Comparison of ENCODE assay signal across 7 mouse cellular contexts in the genomic region with DNA sequence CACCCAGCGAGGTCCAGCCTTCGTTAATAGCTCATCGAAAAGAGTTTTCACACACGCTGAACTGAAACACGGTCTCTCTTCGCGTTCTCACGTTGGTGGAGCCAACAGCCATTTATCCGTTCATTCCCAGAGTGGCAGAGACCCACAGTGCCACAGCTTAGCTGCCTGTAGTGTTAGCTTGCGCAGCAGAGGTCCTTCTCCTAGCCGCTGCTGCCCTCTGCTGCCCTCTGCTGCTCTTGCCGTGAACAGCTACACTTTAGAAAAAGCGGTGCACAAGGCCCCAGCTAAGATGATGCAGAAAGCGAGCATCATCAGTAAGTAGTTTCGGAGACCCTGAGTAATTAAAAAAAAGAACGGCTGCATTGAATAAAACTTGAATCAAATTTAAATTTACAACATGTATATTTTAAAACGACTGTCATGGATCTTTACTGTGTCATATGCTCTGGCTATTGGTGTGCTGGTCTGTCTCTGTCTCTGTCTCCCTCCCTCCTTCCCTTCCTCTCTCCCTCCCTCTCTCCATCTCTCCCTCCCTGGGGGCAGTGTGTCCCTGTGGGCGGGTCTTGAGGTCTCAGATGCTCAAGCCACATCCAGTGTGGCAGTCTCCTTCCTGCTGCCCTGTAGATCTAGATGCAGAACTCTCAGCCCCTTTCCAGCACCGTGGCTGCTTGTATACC. TPM values are rescaled to one million over a fixed set of nuclear protein-coding genes. Genes with fewer than 3 reads are reported as not detected.
DNase-seq lines count a peak whose midpoint lies in the region; ATAC-seq and TF ChIP-seq lines count a peak whose summit lies in the region.

No protein-coding gene starts in this region.

- H3K36me3 ChIP-seq in intestine, embryonic 16.5 days (ENCODE audit: control insufficient read depth, insufficient read depth, low read length): no peaks in the 10 kb centered on the region
- H3K36me3 ChIP-seq in midbrain, embryonic 13.5 days: no peaks in the 10 kb centered on the region
- H3K36me3 ChIP-seq in spleen, adult 2 months (ENCODE audit: control insufficient read depth, insufficient read depth, low read length): no peaks in the 10 kb centered on the region

- intact Hi-C loops in left cerebral cortex, postnatal 25 days (cut with DNase I): no loop called here

- H3K4me1 ChIP-seq in intestine, embryonic 16.5 days (ENCODE audit: control insufficient read depth, insufficient read depth, low read length): peaks cover 6% of the 10 kb centered on the region; the same call in 1 of the 2 replicates
- 0 out of 2 replicates have a peak, but pooled peaks cover 3% of the 10 kb centered on the region for H3K4me1 ChIP-seq in midbrain, embryonic 13.5 days (replicated peaks)
- no peaks in the 10 kb centered on the region for H3K4me1 ChIP-seq in spleen, adult 2 months (ENCODE audit: control insufficient read depth, insufficient read depth, insufficient read length)

- no peak overlapping the region for H3K9ac ChIP-seq in intestine, embryonic 16.5 days (ENCODE audit: low read depth, low read length)
- H3K9ac ChIP-seq in midbrain, embryonic 13.5 days (replicated peaks): no peak overlapping the region

- 28% methylated on average over 19 of the region's 19 CpGs for WGBS in intestine, embryonic 16.5 days
- WGBS in midbrain, embryonic 13.5 days: 25% methylated on average over 19 of the region's 19 CpGs
- WGBS in spleen, adult 2 months: 38% methylated on average over 19 of the region's 19 CpGs

- H3K27ac ChIP-seq in intestine, embryonic 16.5 days (ENCODE audit: low read length): no peak overlapping the region
- H3K27ac ChIP-seq in midbrain, embryonic 13.5 days: no peak overlapping the region
- H3K27ac ChIP-seq in spleen, adult 2 months (ENCODE audit: insufficient read depth, low read length): no peak overlapping the region

- peak; percentile 88 for TF ChIP-seq CTCF in spleen, adult 2 months (IDR thresholded peaks at IDR 0.05; ENCODE audit: extremely low read depth, insufficient read depth, insufficient read length, insufficient replicate concordance)

- no peak overlapping the region for H3K4me2 ChIP-seq in intestine, embryonic 16.5 days (ENCODE audit: low read depth, low read length)
- H3K4me2 ChIP-seq in midbrain, embryonic 13.5 days (replicated peaks): peak overlapping the region; percentile 40

- H3K4me3 ChIP-seq in intestine, embryonic 16.5 days (ENCODE audit: low read length): no peak overlapping the region
- H3K4me3 ChIP-seq in midbrain, embryonic 13.5 days (replicated peaks): peak overlapping the region; percentile 12; the same call in 1 of the 2 replicates
- no peak overlapping the region for H3K4me3 ChIP-seq in spleen, adult 2 months (ENCODE audit: extremely low read depth, insufficient read depth, insufficient read length)

- no peak for TF ChIP-seq POLR2A in spleen, adult 2 months (IDR thresholded peaks at IDR 0.05; ENCODE audit: low read depth, low read length)

- no peaks in the 10 kb centered on the region for H3K27me3 ChIP-seq in intestine, embryonic 16.5 days (replicated peaks; ENCODE audit: control insufficient read depth, insufficient read depth, low read length)
- no peaks in the 10 kb centered on the region for H3K27me3 ChIP-seq in midbrain, embryonic 13.5 days
- no peaks in the 10 kb centered on the region for H3K27me3 ChIP-seq in spleen, adult 2 months (ENCODE audit: control insufficient read depth, insufficient read depth, low read length)

- H3K9me3 ChIP-seq in intestine, embryonic 16.5 days (ENCODE audit: control insufficient read depth, low read length): no peaks in the 10 kb centered on the region
- no peaks in the 10 kb centered on the region for H3K9me3 ChIP-seq in midbrain, embryonic 13.5 days

- peak; percentile 66 for ATAC-seq in intestine, embryonic 16.5 days
- ATAC-seq in midbrain, embryonic 13.5 days: peak; percentile 90

- DNase-seq in adipocyte (ENCODE audit: low spot score): peak; percentile 48
- peak; percentile 90 to 92 for DNase-seq in cerebellum, postnatal 25 days
- peak; percentile 86 to 89 for DNase-seq in frontal cortex, postnatal 36 days (ENCODE audit: low spot score in 2 of 2)
- DNase-seq in left cerebral cortex, postnatal 25 days (ENCODE audit: low spot score in 2 of 2): peak; percentile 82 to 91
- DNase-seq in spleen, adult 2 months (ENCODE audit: low read depth in 1 of 2, low spot score in 2 of 2): peak; percentile 26 to 55

RNA-seq across cellular contexts. Expression of gene Tmem144, which starts 38.6 kb away (rescaled TPM):
- polyA plus RNA-seq in intestine, embryonic 16.5 days (2015; fragmentation: Nextera tagmentation; extraction: Ambion mirVana): 16.2 and 25.6 TPM in 2 replicates
- 10 to 100 TPM; 10.5 to 10.8 TPM for total RNA-seq in left cerebral cortex, postnatal 25 days (2021)
- polyA plus RNA-seq in midbrain, embryonic 13.5 days (2015; fragmentation: Nextera tagmentation; extraction: Ambion mirVana): 1.3 TPM in 2 replicates
- polyA plus RNA-seq in spleen, adult 2 months (2012; rRNA removed): 0.15 and 0.18 TPM in 2 replicates

Comparison
In these comparisons a context has a peak if more than half of its experiments do, and no peak if none do; other contexts are left out.
1. DNase-seq: peak in every context shown above with its lines; median percentile 91 in cerebellum, postnatal 25 days; 88 in frontal cortex, postnatal 36 days; 86 in left cerebral cortex, postnatal 25 days; 48 in adipocyte; 40 in spleen, adult 2 months.